Mouse (Mus musculus): Measurements from ENCODE around the gene Fgfrl1.
"Not testable (repeated sequence)": the region's sequence is repeated elsewhere in the genome, so short reads cannot be mapped to it uniquely, and the experiment has no call there.

The Fgfrl1 gene

GRCm38 (mm10) chr5:108750328-108751210 is 58.4 kb downstream of the Fgfrl1 start:
- no peak for DNase-seq (ENCODE audit: extremely low spot score, low spot score)

- not testable (repeated sequence) for DNase-seq (ENCODE audit: extremely low spot score, low spot score)
Observed at GRCm38 (mm10) chr5:108751258-108751657, 59.1 kb downstream of the Fgfrl1 start.

Measured in neural tube, embryonic 10.5 days (tissue).